In genomic region chr4:130563820-130564219, GRCm38 (mm10) we compare ENCODE assay signal across 16 mouse cellular contexts. TPM values are rescaled to one million over a fixed set of nuclear protein-coding genes. Genes with fewer than 3 reads are reported as not detected.
DNase-seq lines count a peak whose midpoint lies in the region; ATAC-seq lines count a peak whose summit lies in the region.
"Had no signal": no experiment of that assay in that cellular context is flagged by ENCODE, and none has a peak within 500 bp of the region (broad histone marks: within the 10 kb centered on the region; RNA-seq: fewer than 3 reads in every experiment).

No protein-coding gene starts in this region.

- no peak overlapping the region for H3K4me3 ChIP-seq in hindbrain, embryonic 11.5 days (ENCODE audit: low read depth, low read length)
- H3K4me3 ChIP-seq in hindbrain, embryonic 10.5 days = no peak overlapping the region
- no peak overlapping the region for H3K4me3 ChIP-seq in embryonic facial prominence, embryonic 11.5 days (ENCODE audit: low read depth, low read length)
- no peak overlapping the region for H3K4me3 ChIP-seq in hindbrain, embryonic 15.5 days
- peak overlapping the region; percentile 12; the same call in 1 of the 2 replicates for H3K4me3 ChIP-seq in neural tube, embryonic 14.5 days (ENCODE audit: low read depth, low read length)
- H3K4me3 ChIP-seq: heart, embryonic 13.5 days; kidney, embryonic 15.5 days; limb, embryonic 12.5 days; stomach, embryonic 15.5 days had no signal

- peaks cover 19% of the 10 kb centered on the region for H3K4me1 ChIP-seq in hindbrain, embryonic 11.5 days (replicated peaks; ENCODE audit: control insufficient read depth, insufficient read depth, low read length)
- peaks cover 76% of the 10 kb centered on the region for H3K4me1 ChIP-seq in hindbrain, embryonic 10.5 days (replicated peaks)
- H3K4me1 ChIP-seq in embryonic facial prominence, embryonic 11.5 days (ENCODE audit: control insufficient read depth, insufficient read depth, low read length) = peaks cover 6% of the 10 kb centered on the region; the same call in 1 of the 2 replicates
- peaks cover 73% of the 10 kb centered on the region for H3K4me1 ChIP-seq in hindbrain, embryonic 15.5 days (replicated peaks)
- H3K4me1 ChIP-seq in neural tube, embryonic 14.5 days (ENCODE audit: control insufficient read depth, insufficient read depth, low read length) = peaks cover 69% of the 10 kb centered on the region
- H3K4me1 ChIP-seq: heart, embryonic 13.5 days; stomach, embryonic 15.5 days had no signal

- WGBS in hindbrain, embryonic 11.5 days = 39% methylated on average over 8 of the region's 8 CpGs
- 38% methylated on average over 8 of the region's 8 CpGs for WGBS in hindbrain, embryonic 10.5 days
- WGBS in embryonic facial prominence, embryonic 11.5 days = 29% methylated on average over 8 of the region's 8 CpGs
- WGBS in hindbrain, embryonic 15.5 days = 22% methylated on average over 8 of the region's 8 CpGs
- WGBS in neural tube, embryonic 14.5 days = 12% methylated on average over 8 of the region's 8 CpGs

- H3K27ac ChIP-seq in hindbrain, embryonic 11.5 days (ENCODE audit: low read depth, low read length) = peak overlapping the region; percentile 17; the same call in 1 of the 2 replicates
- H3K27ac ChIP-seq in hindbrain, embryonic 10.5 days = no peak overlapping the region
- no peak overlapping the region for H3K27ac ChIP-seq in embryonic facial prominence, embryonic 11.5 days (replicated peaks; ENCODE audit: low read depth, low read length)
- H3K27ac ChIP-seq in hindbrain, embryonic 15.5 days (replicated peaks) = peak overlapping the region; percentile 71
- peak overlapping the region; percentile 53; the same call in 1 of the 2 replicates for H3K27ac ChIP-seq in neural tube, embryonic 14.5 days (ENCODE audit: low read depth, low read length)
- H3K27ac ChIP-seq: heart, embryonic 13.5 days; kidney, embryonic 15.5 days; limb, embryonic 12.5 days; stomach, embryonic 15.5 days had no signal

- H3K27me3 ChIP-seq in hindbrain, embryonic 11.5 days (ENCODE audit: control insufficient read depth, insufficient read depth, low read length) = no peaks in the 10 kb centered on the region; the same call in 1 of the 2 replicates
- H3K27me3 ChIP-seq in hindbrain, embryonic 10.5 days (ENCODE audit: insufficient read depth, poor library complexity, severe bottlenecking) = no peaks in the 10 kb centered on the region
- no peaks in the 10 kb centered on the region for H3K27me3 ChIP-seq in embryonic facial prominence, embryonic 11.5 days (ENCODE audit: control insufficient read depth, insufficient read depth, low read length)
- H3K27me3 ChIP-seq in hindbrain, embryonic 15.5 days = no peaks in the 10 kb centered on the region
- no peaks in the 10 kb centered on the region for H3K27me3 ChIP-seq in neural tube, embryonic 14.5 days (ENCODE audit: control insufficient read depth, insufficient read depth, low read length)
- H3K27me3 ChIP-seq: heart, embryonic 13.5 days; kidney, embryonic 15.5 days; limb, embryonic 12.5 days; stomach, embryonic 15.5 days had no signal

- peak; percentile 68 for DNase-seq in hindbrain, embryonic 11.5 days (ENCODE audit: low spot score)
- no peak for DNase-seq in hindbrain, embryonic 10.5 days (ENCODE audit: low spot score)
- DNase-seq in embryonic facial prominence, embryonic 11.5 days (ENCODE audit: low spot score) = peak; percentile 59
- no peak for DNase-seq in adrenal gland, adult 18-20 months (ENCODE audit: low spot score in 2 of 2)
- no peak for DNase-seq in Muller cell, postnatal 12 days (ENCODE audit: inconsistent ontology term)
- DNase-seq in heart, postnatal 14 days = no peak
- DNase-seq: B cell, adult 2 months; gastrocnemius, postnatal 10 days; thymus, postnatal 14 days had no signal

- ATAC-seq in hindbrain, embryonic 11.5 days (ENCODE audit: low FRiP score) = peak; percentile 54; the same call in 1 of the 2 replicates
- ATAC-seq in embryonic facial prominence, embryonic 11.5 days (replicated peaks; ENCODE audit: insufficient number of reproducible peaks, low FRiP score, low TSS enrichment, low read depth) = no peak
- peak; percentile 77 for ATAC-seq in hindbrain, embryonic 15.5 days (ENCODE audit: low FRiP score, low read depth)
- peak; percentile 82 for ATAC-seq in neural tube, embryonic 14.5 days (ENCODE audit: low read depth)

- no peak overlapping the region for H3K4me2 ChIP-seq in hindbrain, embryonic 11.5 days (replicated peaks; ENCODE audit: low read depth, low read length)
- H3K4me2 ChIP-seq in embryonic facial prominence, embryonic 11.5 days (ENCODE audit: low read depth, low read length) = no peak overlapping the region
- H3K4me2 ChIP-seq in hindbrain, embryonic 15.5 days = peak overlapping the region; percentile 37
- peak overlapping the region; percentile 35; the same call in 1 of the 2 replicates for H3K4me2 ChIP-seq in neural tube, embryonic 14.5 days (ENCODE audit: low read depth, low read length)
- H3K4me2 ChIP-seq: heart, embryonic 13.5 days; kidney, embryonic 15.5 days; limb, embryonic 12.5 days; stomach, embryonic 15.5 days had no signal

- intact Hi-C loops in heart, postnatal 14 days (cut with DNase I) = no loop called here

- H3K9ac ChIP-seq in hindbrain, embryonic 11.5 days (ENCODE audit: low read depth, low read length) = no peak overlapping the region
- H3K9ac ChIP-seq in embryonic facial prominence, embryonic 11.5 days (replicated peaks; ENCODE audit: low read length) = no peak overlapping the region
- H3K9ac ChIP-seq in hindbrain, embryonic 15.5 days = no peak overlapping the region
- no peak overlapping the region for H3K9ac ChIP-seq in neural tube, embryonic 14.5 days (replicated peaks; ENCODE audit: low read depth, low read length)
- H3K9ac ChIP-seq: heart, embryonic 13.5 days; kidney, embryonic 15.5 days; limb, embryonic 12.5 days; stomach, embryonic 15.5 days had no signal

- no peaks in the 10 kb centered on the region for H3K9me3 ChIP-seq in hindbrain, embryonic 11.5 days (ENCODE audit: control insufficient read depth, low read length)
- H3K9me3 ChIP-seq in hindbrain, embryonic 10.5 days = no peaks in the 10 kb centered on the region
- no peaks in the 10 kb centered on the region for H3K9me3 ChIP-seq in embryonic facial prominence, embryonic 11.5 days (replicated peaks; ENCODE audit: control insufficient read depth, low read length)
- H3K9me3 ChIP-seq in hindbrain, embryonic 15.5 days = no peaks in the 10 kb centered on the region
- H3K9me3 ChIP-seq in neural tube, embryonic 14.5 days (ENCODE audit: control insufficient read depth, low read length) = no peaks in the 10 kb centered on the region
- H3K9me3 ChIP-seq: heart, embryonic 13.5 days; kidney, embryonic 15.5 days; limb, embryonic 12.5 days; stomach, embryonic 15.5 days had no signal

- no peaks in the 10 kb centered on the region for H3K36me3 ChIP-seq in hindbrain, embryonic 11.5 days (ENCODE audit: control insufficient read depth, insufficient read depth, low read length)
- H3K36me3 ChIP-seq in hindbrain, embryonic 10.5 days = peaks cover 32% of the 10 kb centered on the region
- no peaks in the 10 kb centered on the region; the same call in 1 of the 2 replicates for H3K36me3 ChIP-seq in embryonic facial prominence, embryonic 11.5 days (replicated peaks; ENCODE audit: control insufficient read depth, insufficient read depth, low read depth, low read length)
- H3K36me3 ChIP-seq in hindbrain, embryonic 15.5 days = no peaks in the 10 kb centered on the region
- H3K36me3 ChIP-seq in neural tube, embryonic 14.5 days (ENCODE audit: control insufficient read depth, insufficient read depth, low read length) = no peaks in the 10 kb centered on the region
- H3K36me3 ChIP-seq: heart, embryonic 13.5 days; kidney, embryonic 15.5 days; stomach, embryonic 15.5 days had no signal

RNA-seq across cellular contexts. Expression of gene Nkain1, which starts 10.2 kb away (rescaled TPM):
- polyA plus RNA-seq in hindbrain, embryonic 11.5 days (2014; fragmentation: Nextera tagmentation; extraction: Ambion mirVana) = 21.6 and 27.4 TPM in 2 replicates
- 5.9 and 14.4 TPM in 2 replicates for polyA plus RNA-seq in hindbrain, embryonic 10.5 days (2016; fragmentation: Nextera tagmentation; extraction: Ambion mirVana)
- polyA plus RNA-seq in embryonic facial prominence, embryonic 11.5 days (2014; fragmentation: Nextera tagmentation; extraction: Ambion mirVana) = 10.4 and 11.5 TPM in 2 replicates
- polyA plus RNA-seq in hindbrain, embryonic 15.5 days (2015; fragmentation: Nextera tagmentation; extraction: Ambion mirVana) = 11.7 and 12.6 TPM in 2 replicates
- 17.4 and 19.9 TPM in 2 replicates for polyA plus RNA-seq in neural tube, embryonic 14.5 days (2014; fragmentation: Nextera tagmentation; extraction: Ambion mirVana)
- 1 to 10 TPM; 5.6 to 5.8 TPM for total RNA-seq in adrenal gland, adult 18-20 months (2021)
- 1 to 10 TPM; 3.7 to 5.8 TPM for total RNA-seq in heart, postnatal 14 days (2021)
- polyA plus RNA-seq: liver, embryonic 16.5 days had no signal

Comparison
In these comparisons a context has a peak if more than half of its experiments do, and no peak if none do; other contexts are left out.
1. DNase-seq: peak in hindbrain, embryonic 11.5 days (single experiment) and embryonic facial prominence, embryonic 11.5 days (single experiment); none in hindbrain, embryonic 10.5 days (single experiment), adrenal gland, adult 18-20 months (0 of 2), Muller cell, postnatal 12 days (single experiment) and heart, postnatal 14 days (0 of 2).
2. H3K27ac ChIP-seq: peak in hindbrain, embryonic 11.5 days (single experiment), hindbrain, embryonic 15.5 days (single experiment) and neural tube, embryonic 14.5 days (single experiment); none in hindbrain, embryonic 10.5 days (single experiment) and embryonic facial prominence, embryonic 11.5 days (single experiment).
3. H3K4me2 ChIP-seq: peak in hindbrain, embryonic 15.5 days (single experiment) and neural tube, embryonic 14.5 days (single experiment); none in hindbrain, embryonic 11.5 days (single experiment) and embryonic facial prominence, embryonic 11.5 days (single experiment).